Mouse (Mus musculus) liver, embryonic 13.5 days (tissue): Measurements from ENCODE around the gene Stx16. TPM values are rescaled to one million over a fixed set of nuclear protein-coding genes. Genes with fewer than 3 reads are reported as not detected.

ENCODE experiments used
- ATAC-seq: fragments of 200-750 bp; cut with Nextera tagmentation; 2 replicates; pipeline ENCODE4 v1.8.0; 2017; ENCODE audit warnings: low read depth, mild to moderate bottlenecking, moderate number of reproducible peaks, moderate library complexity
- DNase-seq: peaks from one replicate; pipeline ENCODE4 v3.0.0; 2022
- H3K27ac ChIP-seq: fragments of 300-500 bp; sonication (generic); 2 replicates; pipeline ENCODE4 v1.5.1; 2015; ENCODE audit warnings: moderate library complexity, mild to moderate bottlenecking, inconsistent platforms
- H3K27me3 ChIP-seq: fragments of 300-500 bp; sonication (generic); 2 replicates; pipeline ENCODE4 v1.6.1; 2015; ENCODE audit warnings: mild to moderate bottlenecking, inconsistent platforms
- H3K36me3 ChIP-seq: fragments of 300-500 bp; sonication (generic); 2 replicates; pipeline ENCODE4 v1.6.1; 2015; ENCODE audit warnings: mild to moderate bottlenecking, inconsistent platforms
- H3K4me1 ChIP-seq: fragments of 300-500 bp; sonication (generic); replicated peaks from 2 replicates; pipeline ENCODE4 v1.6.1; 2015; ENCODE audit warnings: inconsistent platforms
- H3K4me2 ChIP-seq: fragments of 300-500 bp; sonication (generic); 2 replicates; pipeline ENCODE4 v1.6.1; 2015; ENCODE audit warnings: inconsistent platforms, mild to moderate bottlenecking, moderate library complexity
- H3K4me3 ChIP-seq: fragments of 300-500 bp; sonication (generic); replicated peaks from 2 replicates; pipeline ENCODE4 v1.5.1; 2015; ENCODE audit warnings: mild to moderate bottlenecking, inconsistent platforms
- H3K9ac ChIP-seq: fragments of 300-500 bp; sonication (generic); 2 replicates; pipeline ENCODE4 v1.6.1; 2015; ENCODE audit warnings: mild to moderate bottlenecking, inconsistent platforms
- H3K9me3 ChIP-seq: fragments of 300-500 bp; sonication (generic); replicated peaks from 2 replicates; pipeline ENCODE4 v1.6.1; 2016; ENCODE audit warnings: inconsistent platforms
- WGBS: fragments of 180-500 bp; shearing (Covaris S2); methylation state at CpG from one replicate; pipeline ENCODE4 v1.1.7; 2015; ENCODE audit not compliant: insufficient replicate concordance; 5-methylcytosine and 5-hydroxymethylcytosine counted together
- polyA plus RNA-seq: library from polyadenylated mRNA; unstranded; fragments of >200 nt; fragmentation: Nextera tagmentation; extraction: Ambion mirVana; gene quantifications from 2 replicates; pipeline ENCODE4 v1.2.1, GENCODE M21; 2015

Stx16 gene
- polyA plus RNA-seq, 1 experiment from 2014 or later = 3.3 TPM

DNA sequence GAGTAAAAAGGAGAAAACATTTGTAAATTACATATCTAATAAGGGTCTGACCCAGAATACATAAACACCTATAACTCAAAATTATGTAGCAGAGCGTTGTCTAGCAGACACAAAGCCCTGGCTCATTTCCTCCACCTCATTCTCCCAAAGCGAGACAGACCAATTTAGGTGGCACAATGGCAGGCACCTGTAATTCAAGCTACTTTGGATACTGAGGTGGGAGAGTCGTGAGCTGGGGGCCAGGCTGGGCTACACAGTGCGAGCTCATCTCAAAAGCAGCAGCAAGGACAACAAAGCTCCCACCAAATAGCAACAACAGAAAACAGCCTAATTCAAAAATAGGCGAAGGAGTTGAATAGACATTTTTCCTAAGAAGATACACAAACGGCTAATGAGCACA lies 52.8 kb downstream of the Stx16 start:
- H3K4me1 ChIP-seq = peaks cover 5% of the 10 kb centered on the region; the same call in 1 of the 2 replicates
- H3K27me3 ChIP-seq = no peaks in the 10 kb centered on the region
- ATAC-seq (no peak), DNase-seq (no peak)
- no peak overlapping the region for H3K4me2 ChIP-seq
- no peaks in the 10 kb centered on the region for H3K9me3 ChIP-seq
- H3K36me3 ChIP-seq = peaks cover 9% of the 10 kb centered on the region
- 68% methylated on average over 6 of the region's 6 CpGs for WGBS
- H3K4me3 ChIP-seq = no peak overlapping the region
- no peak overlapping the region for H3K9ac ChIP-seq
- H3K27ac ChIP-seq = no peak overlapping the region

DNA sequence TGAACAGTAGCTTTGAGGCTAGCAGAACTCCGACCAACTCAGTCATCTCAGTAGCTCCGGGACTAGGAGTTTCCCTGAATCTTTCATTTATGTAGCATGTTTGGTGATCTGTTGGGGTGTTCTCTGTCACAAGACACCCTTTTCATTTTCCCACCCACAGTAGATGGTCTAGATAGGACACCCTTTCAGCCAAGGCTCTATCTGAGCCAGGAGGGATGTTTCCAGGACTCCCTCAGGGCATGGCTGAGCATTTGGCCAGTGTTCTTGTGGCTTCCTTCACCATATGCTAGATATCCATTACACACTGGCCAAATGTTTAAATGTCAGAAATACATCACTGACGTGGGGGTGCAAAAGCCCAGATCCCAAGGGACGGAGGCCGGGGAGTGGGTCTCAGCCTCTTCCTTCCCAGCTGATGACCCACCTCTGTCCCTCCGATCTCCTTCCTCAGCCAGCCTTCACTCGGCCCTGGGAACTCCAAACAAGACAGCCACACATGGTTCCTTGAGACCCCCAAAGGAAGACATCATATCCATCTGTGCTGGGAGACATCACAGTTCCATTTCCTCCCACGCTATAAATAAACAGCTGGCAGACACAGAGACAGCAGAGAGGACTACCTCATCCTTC lies 54.5 kb downstream of the Stx16 start:
- Histone ChIP-seq H3K36me3 (no peaks in the 10 kb centered on the region), H3K27ac (no peak overlapping the region), H3K4me2 (no peak overlapping the region), H3K4me1 (peaks cover 5% of the 10 kb centered on the region; the same call in 1 of the 2 replicates), H3K9ac (no peak overlapping the region), H3K4me3 (no peak overlapping the region), H3K9me3 (no peaks in the 10 kb centered on the region), H3K27me3 (no peaks in the 10 kb centered on the region)
- WGBS = 62% methylated on average over 8 of the region's 8 CpGs
- no peak for DNase-seq
- no peak for ATAC-seq

DNA sequence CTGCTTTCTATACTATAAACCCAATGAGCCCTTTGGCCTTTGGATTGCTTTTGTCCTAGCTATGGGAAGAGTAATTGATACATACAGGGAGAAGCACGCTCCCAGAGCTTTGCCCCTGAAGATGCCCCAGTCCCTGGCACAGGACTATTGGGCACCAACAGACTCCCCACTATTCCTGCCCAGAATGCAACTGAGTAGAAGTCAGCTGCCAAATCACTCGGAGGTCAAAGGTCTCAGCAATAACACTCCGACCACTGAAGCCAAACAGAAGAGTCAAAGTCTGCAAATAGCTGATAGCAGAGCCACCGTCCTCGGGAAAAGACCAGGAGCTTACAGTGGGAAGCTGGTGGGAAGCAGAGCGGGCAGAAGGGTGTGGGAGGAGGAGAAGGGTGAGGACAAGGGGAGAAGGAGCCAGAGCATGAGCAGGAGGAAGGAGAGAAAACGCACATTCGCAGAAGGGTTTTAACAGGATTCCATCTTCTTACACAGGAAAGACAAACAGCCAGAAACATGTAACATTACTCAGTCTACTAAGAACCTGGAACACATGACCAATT lies 56.4 kb downstream of the Stx16 start:
- H3K4me3 ChIP-seq = no peak overlapping the region
- peak; percentile 12; the same call in 1 of the 2 replicates for ATAC-seq
- 0 out of 2 replicates have a peak, but pooled peaks cover 5% of the 10 kb centered on the region for H3K4me1 ChIP-seq
- no peaks in the 10 kb centered on the region for H3K9me3 ChIP-seq
- no peak overlapping the region for H3K27ac ChIP-seq
- WGBS = 55% methylated on average over 8 of the region's 8 CpGs
- no peak overlapping the region for H3K9ac ChIP-seq
- no peak for DNase-seq
- no peaks in the 10 kb centered on the region for H3K27me3 ChIP-seq
- no peaks in the 10 kb centered on the region for H3K36me3 ChIP-seq
- no peak overlapping the region for H3K4me2 ChIP-seq

Other genes starting within 250 kb of the Stx16 start
- gene Npepl1, start 34.0 kb downstream of the Stx16 start, polyA plus RNA-seq = 29.8 and 31.1 TPM in 2 replicates
- gene Gnas, start 208.0 kb downstream of the Stx16 start, polyA plus RNA-seq = 343 and 362 TPM in 2 replicates